Mouse (Mus musculus) retina, postnatal 1 day (tissue): ENCODE results near the gene Smoc1.

Experiments
- DNase-seq: peaks from one replicate; pipeline ENCODE4 v3.0.0-alpha.2; 2012

Smoc1 gene

GRCm38 (mm10) chr12:81138217-81138616 is 111.6 kb downstream of the Smoc1 start:
- no peak for DNase-seq

DNA sequence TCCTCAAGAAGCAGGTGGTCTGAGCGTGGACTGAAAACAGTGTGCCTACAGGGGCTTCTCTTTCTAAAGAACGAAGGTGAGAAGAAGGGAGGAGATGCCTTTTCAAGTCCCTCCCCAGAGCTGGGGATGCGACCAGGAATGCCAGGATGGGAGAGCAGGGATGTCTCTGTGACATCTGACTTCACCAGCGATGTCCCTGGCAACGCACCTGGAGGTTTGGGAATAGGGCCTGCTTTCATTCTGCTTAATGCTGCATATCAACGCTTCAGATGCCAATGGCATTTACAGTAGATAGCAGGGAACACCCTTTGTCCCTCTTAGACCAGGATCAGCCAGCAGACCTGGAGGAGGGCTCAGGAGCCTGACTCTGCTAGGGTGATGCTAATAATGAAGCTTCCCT is 112.9 kb downstream of the Smoc1 start:
- DNase-seq = no peak

DNA sequence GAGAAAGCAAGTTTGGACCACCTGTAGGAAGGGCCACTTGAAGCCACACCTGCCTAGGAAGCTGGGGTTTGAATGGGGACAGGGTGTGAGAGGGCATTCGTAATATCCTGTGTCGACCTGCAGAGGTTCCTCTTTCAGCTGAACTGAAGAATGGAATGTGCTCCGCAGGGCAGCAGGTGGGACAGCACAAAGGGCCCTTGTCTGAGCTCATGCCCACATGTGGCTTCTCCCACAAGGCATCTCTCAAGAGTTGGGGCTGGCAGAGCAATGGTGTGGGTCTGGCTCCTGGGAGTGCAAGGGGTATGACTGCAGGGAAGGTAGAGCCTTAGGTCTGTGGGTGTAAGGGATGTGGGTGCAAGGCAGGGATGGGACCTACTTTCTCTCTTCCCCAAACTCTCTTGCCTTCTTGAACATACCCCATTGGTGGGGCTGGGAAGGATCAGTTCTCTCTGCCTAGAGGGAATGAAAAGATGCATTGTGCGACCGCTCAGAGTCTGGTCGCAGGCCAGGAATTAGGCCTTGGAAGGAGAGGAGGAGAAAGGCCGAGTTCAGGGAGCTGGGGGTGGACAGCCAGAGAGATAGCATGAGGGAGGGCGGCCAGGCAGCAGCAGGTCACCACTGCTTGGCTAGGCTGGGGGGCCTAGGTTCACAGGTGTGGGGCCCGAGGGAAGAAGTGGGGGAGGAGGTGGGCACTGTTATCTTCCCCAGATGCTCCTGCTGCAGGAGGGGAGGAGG is 114.2 kb downstream of the Smoc1 start:
- DNase-seq = peak; percentile 68

- no peak for DNase-seq
Measured at GRCm38 (mm10) chr12:81141329-81141711, 114.7 kb downstream of the Smoc1 start.

DNA sequence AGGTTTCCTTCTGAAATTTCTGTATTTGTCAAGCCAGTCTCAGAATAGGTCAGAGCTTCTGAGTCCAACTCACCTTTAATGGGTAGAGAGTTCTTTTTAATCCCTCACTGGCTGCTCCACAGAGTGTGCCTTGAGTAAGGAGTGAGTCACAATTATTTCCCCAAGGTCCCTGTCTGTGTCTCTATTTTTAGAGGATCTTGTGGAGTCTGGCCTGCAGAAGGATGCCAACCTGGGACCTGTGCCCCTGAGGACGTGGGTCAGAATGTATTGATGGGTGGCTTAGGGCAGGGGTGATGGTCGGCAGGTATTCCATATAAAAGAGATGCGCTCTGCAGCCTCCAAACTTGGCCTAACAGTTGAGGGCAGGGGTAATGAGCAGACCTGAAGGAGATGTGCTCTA is 115.6 kb downstream of the Smoc1 start:
- DNase-seq = no peak

DNA sequence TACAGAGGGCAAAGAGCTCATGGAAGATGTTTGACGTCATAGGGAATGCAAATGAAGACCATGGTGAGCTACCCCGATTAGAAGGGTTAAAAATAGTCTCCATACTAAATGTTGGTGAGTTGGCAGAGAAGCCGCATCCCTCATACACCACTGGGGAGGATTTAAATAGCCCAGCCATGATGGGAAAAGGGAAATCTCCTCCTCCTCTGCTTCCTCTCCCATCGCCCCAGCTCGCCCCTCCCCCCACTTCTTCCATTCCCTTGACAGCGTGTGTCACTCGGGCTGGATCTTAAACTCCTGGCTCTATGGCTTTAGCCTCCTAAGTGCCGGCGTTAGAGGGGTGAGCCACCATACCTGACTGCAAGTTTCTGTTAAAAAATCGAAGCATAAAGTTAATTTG is 117.6 kb downstream of the Smoc1 start:
- DNase-seq = no peak

DNA sequence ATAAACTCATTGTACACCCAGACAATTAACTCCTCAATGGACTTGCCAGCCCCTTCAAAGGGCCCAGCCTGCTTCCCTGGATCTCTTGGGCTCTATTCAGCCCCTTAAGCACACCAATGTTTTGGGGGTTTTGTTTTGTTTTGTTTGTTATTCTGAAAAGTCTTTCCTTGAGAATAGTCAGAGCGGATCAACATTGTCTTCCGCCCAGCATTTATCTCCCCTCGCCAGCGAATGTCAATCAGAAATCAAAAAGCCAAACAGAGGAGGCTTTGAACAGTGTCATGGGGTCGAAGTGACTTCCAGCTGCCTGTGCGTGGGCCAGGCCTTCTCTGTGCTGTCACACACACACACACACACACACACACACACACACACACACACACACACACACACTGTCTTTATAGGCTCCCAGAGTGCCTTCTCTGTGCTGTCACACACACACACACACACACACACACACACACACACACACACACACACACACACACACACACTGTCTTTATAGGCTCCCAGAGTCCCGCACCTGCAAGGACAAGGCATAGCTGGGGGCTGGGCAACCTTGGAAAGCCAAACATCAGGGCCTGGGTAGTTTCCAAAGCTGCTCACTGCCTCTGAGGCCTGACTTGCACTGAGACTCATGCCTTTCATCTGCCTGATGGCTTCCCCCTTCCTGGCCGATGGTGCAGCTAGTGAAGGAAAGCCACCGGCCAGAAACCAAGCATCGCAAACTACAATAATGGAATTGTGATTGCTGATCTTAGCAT is 120.0 kb downstream of the Smoc1 start:
- no peak for DNase-seq

DNA sequence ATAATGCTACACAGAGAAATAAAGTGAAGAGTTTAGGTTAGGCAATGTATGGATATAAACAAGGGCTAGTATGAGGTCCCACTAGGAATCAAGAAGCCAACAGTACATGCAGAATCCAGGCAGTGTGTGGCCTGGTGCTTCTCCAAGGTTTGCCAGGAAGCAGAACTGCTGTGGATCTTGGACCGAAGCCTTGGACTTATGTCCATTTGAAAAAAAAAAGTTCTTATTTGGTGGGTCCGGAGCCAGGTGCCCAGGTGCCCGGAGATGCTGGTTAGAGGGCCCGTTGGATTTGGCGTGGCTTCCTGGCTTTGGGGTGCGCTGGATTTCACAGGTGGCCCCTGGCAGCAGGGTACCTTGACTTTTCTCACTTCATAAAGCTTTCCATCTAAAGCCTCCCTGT is 121.3 kb downstream of the Smoc1 start:
- no peak for DNase-seq

- DNase-seq = no peak
Measured at GRCm38 (mm10) chr12:81150917-81151316, 124.3 kb downstream of the Smoc1 start.

GRCm38 (mm10) chr12:81152082-81152481 is 125.5 kb downstream of the Smoc1 start:
- no peak for DNase-seq

- no peak for DNase-seq
Measured at GRCm38 (mm10) chr12:81155675-81156074, 129.1 kb downstream of the Smoc1 start.

DNA sequence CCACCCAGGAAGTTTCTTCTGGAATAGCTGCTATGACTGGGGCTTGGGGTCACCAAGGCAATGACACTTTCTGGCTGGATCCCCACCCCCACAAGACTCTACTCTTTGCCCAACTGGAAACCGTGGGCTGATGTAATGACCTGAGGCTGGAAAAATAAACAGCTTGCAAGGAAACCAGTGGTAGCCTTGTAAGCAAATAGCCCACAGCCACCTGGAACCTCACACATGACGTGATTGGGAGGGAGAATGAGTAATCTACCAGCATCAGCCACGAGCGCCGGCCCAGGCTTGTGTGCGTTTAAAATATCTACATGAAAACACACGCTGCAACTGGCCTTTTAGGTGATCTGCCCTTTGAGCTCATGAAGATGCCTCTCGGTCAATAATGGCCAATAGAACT is 130.2 kb downstream of the Smoc1 start:
- DNase-seq = no peak

- DNase-seq = no peak
Measured at GRCm38 (mm10) chr12:81159947-81160346, 133.3 kb downstream of the Smoc1 start.

GRCm38 (mm10) chr12:81160425-81160824 is 133.8 kb downstream of the Smoc1 start:
- no peak for DNase-seq

- DNase-seq = peak; percentile 60
Measured at GRCm38 (mm10) chr12:81160831-81161230, 134.2 kb downstream of the Smoc1 start.

DNA sequence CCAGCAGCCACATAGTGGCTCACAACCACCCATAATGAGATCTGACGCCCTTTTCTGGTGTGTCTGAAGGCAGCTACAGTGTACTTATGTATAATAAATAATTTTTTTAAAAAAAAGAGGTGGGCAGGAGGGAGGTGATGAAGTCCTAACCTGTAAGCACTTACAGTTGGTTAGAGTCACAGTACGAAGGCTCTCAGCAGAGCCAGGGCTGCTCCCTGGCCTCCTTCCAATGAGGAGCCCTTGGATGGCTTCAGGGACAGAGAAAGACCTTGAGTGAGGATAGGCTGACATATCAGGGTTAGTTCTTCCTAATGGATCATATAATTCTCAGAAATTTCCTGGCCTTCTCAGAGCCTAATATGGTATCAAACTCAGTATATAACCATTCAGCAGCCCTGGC is 134.7 kb downstream of the Smoc1 start:
- DNase-seq = no peak

GRCm38 (mm10) chr12:81163131-81163530 is 136.5 kb downstream of the Smoc1 start:
- DNase-seq = no peak

GRCm38 (mm10) chr12:81163566-81163965 is 137.0 kb downstream of the Smoc1 start:
- DNase-seq = no peak

DNA sequence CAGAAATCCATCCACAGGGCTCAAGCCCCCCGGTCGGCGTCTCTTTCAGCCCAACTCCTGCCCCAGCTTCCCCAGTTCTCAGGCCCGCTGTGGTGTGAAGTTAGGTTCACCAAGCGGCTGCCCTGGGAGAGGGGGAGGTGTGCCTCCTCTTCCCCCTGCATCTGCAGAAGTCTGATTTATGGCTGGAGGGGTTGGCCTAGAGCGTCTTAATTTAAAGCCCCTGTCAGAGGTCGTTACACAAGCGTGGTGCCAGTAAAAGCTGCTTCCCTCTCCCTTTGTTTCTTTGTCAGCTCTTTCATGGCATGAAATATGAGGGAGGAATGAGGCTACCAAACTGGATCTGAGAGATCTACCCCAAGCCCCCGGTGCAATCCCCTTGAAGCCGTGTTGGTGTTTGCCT is 139.5 kb downstream of the Smoc1 start:
- peak; percentile 35 for DNase-seq

- no peak for DNase-seq
Measured at GRCm38 (mm10) chr12:81166615-81167014, 140.0 kb downstream of the Smoc1 start.

- no peak for DNase-seq
Measured at GRCm38 (mm10) chr12:81167142-81167541, 140.5 kb downstream of the Smoc1 start.

DNA sequence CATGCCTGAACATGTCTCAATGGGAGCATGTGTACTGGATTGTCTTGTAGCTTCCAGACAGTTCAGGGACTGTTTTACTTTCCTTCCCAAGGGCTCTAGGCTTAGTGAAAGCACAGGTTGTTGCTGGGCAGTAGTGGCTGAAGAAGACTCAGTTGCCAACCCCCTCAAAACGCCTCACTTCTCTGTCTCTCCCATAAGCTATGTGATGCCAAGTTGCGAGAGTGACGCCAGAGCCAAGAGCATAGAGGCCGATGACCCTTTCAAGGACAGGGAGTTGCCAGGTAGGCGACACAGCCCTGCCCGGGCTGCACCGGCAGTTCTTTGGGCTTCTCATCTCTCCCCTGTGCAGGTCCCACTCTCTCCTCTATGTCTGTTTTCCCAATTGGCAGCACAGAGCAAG is 141.4 kb downstream of the Smoc1 start:
- DNase-seq = no peak

DNA sequence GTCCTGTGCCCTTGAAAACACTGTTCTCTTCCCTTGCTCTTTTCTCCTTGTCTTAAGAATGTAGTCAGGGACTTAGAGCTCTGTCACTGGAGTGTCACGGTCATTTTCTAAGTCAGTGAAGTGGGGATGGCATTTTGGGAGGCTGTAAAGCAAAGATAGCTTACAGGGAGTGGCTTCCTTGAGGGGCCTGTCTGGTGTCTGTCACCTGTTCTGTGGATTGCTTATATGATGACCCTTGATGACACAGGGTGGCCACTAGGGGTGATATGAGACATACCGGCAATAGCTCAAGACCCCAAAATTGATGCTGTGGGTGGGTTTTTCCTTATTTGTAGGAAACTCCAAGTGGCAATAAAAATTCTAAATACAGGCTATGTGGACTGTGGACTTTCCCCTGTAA is 141.9 kb downstream of the Smoc1 start:
- peak; percentile 36 for DNase-seq

DNA sequence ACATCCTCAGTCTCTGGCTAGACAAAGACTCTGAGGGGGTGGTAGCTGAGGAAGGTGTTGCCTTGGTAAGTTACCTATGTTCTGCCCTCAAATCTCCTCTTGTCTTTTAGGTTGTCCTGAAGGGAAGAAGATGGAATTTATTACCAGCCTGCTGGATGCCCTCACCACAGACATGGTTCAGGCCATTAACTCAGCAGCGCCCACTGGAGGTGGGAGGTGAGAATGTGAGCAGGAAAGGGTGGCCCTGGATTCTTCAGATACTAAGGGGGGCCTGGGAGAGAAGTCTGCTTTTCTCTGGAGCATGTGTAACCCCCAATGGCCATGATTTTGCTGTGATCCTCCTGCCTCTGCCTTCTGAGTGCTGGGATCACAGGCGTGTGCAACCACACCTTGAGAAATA is 143.5 kb downstream of the Smoc1 start:
- peak; percentile 12 for DNase-seq

DNA sequence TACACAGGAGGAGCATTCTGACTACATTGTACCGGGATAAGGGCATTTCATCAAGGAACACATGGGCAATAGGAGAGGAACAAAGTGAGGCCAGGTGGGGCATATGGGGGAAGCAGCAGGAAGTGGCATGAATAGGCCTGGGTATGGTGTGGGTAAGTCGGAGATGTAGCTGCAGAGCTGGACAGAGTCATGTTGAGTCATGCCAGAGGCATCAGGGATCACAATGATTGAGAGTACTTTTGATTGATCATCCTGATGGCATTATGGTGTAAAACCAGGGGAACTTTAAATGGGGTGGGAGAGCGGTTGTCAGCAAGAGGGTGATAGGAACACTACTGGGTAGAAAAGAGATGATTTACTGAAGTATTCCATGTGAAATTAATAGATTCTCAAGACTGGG is 146.4 kb downstream of the Smoc1 start:
- DNase-seq = no peak
